Mouse (Mus musculus) spleen, adult 2 months (tissue): ENCODE results near the gene Gpr108.

Experiments
- CTCF ChIP-seq: fragments of 200-500 bp; IDR thresholded peaks from 2 replicates; pipeline ENCODE4 v1.5.1; 2011; ENCODE audit warnings: mild to moderate bottlenecking, inconsistent platforms; ENCODE audit not compliant: insufficient read depth, insufficient read length, insufficient replicate concordance; ENCODE audit errors: extremely low read depth
- POLR2A ChIP-seq: fragments of 200-500 bp; IDR thresholded peaks from 2 replicates; pipeline ENCODE4 v1.6.1; 2011; ENCODE audit warnings: low read depth, low read length, inconsistent platforms

- no peak for TF ChIP-seq CTCF
- no peak for TF ChIP-seq POLR2A
Measured at GRCm38 (mm10) chr17:57185641-57186040, 62.6 kb downstream of the Gpr108 start.
